Mouse (Mus musculus): ENCODE data around the gene Scd2.

- TF ChIP-seq POLR2A (IDR thresholded peaks at IDR 0.05; ENCODE audit: insufficient read depth, low read length) (no peak), CTCF (IDR thresholded peaks at IDR 0.05; ENCODE audit: low read depth, low read length) (no peak), EP300 (IDR thresholded peaks at IDR 0.05; ENCODE audit: insufficient read depth, low read depth, low read length) (no peak)
Measured at GRCm38 (mm10) chr19:44286109-44286508, 7.4 kb upstream of the Scd2 start.
